Mouse (Mus musculus) neural tube, embryonic 11.5 days (tissue): ENCODE data around the gene ccdc198. TPM values are rescaled to one million over a fixed set of nuclear protein-coding genes. Genes with fewer than 3 reads are reported as not detected.
"Not testable (repeated sequence)": the region's sequence is repeated elsewhere in the genome, so short reads cannot be mapped to it uniquely, and the experiment has no call there.

Experiments used
- ATAC-seq: fragments of 200-750 bp; cut with Nextera tagmentation; 2 replicates; pipeline ENCODE4 v1.8.0; 2017; ENCODE audit warnings: moderate number of reproducible peaks, mild to moderate bottlenecking, moderate TSS enrichment, moderate library complexity; ENCODE audit not compliant: insufficient read depth, low FRiP score, low TSS enrichment
- DNase-seq: peaks from one replicate; pipeline ENCODE4 v3.0.0-alpha.2; 2015; ENCODE audit warnings: low spot score
- H3K27ac ChIP-seq: fragments of 300-500 bp; sonication (generic); 2 replicates; pipeline ENCODE4 v1.5.1; 2014; ENCODE audit warnings: low read depth, mild to moderate bottlenecking, low read length
- H3K27me3 ChIP-seq: fragments of 300-500 bp; sonication (generic); 2 replicates; pipeline ENCODE4 v1.6.1; 2014; ENCODE audit warnings: mild to moderate bottlenecking, low read length, mixed read lengths; ENCODE audit not compliant: control insufficient read depth, insufficient read depth
- H3K36me3 ChIP-seq: fragments of 300-500 bp; sonication (generic); 2 replicates; pipeline ENCODE4 v1.6.1; 2014; ENCODE audit warnings: mild to moderate bottlenecking, low read length, moderate library complexity, mixed read lengths; ENCODE audit not compliant: control insufficient read depth, insufficient read depth
- H3K4me1 ChIP-seq: fragments of 300-500 bp; sonication (generic); 2 replicates; pipeline ENCODE4 v1.6.1; 2014; ENCODE audit warnings: low read length, mixed read lengths; ENCODE audit not compliant: control insufficient read depth, insufficient read depth
- H3K4me2 ChIP-seq: fragments of 300-500 bp; sonication (generic); 2 replicates; pipeline ENCODE4 v1.6.1; 2014; ENCODE audit warnings: low read depth, mild to moderate bottlenecking, moderate library complexity
- H3K4me3 ChIP-seq: fragments of 300-500 bp; sonication (generic); 2 replicates; pipeline ENCODE4 v1.5.1; 2014; ENCODE audit warnings: low read depth, low read length
- H3K9ac ChIP-seq: fragments of 300-500 bp; sonication (generic); 2 replicates; pipeline ENCODE4 v1.6.1; 2014; ENCODE audit warnings: mild to moderate bottlenecking, low read length
- H3K9me3 ChIP-seq: fragments of 300-500 bp; sonication (generic); 2 replicates; pipeline ENCODE4 v1.6.1; 2016; ENCODE audit warnings: low read length; ENCODE audit not compliant: control insufficient read depth
- WGBS: fragments of 180-500 bp; shearing (Covaris S2); extraction: QIAGEN DNeasy Blood & Tissue Kit; methylation state at CpG from one replicate; pipeline ENCODE4 v1.1.7; 2014; 5-methylcytosine and 5-hydroxymethylcytosine counted together
- polyA plus RNA-seq: library from polyadenylated mRNA; unstranded; fragments of >200 nt; fragmentation: Nextera tagmentation; extraction: Ambion mirVana; gene quantifications from 2 replicates; pipeline ENCODE4 v1.2.1, GENCODE M21; 2014

Gene ccdc198
- polyA plus RNA-seq, 1 experiment from 2014 or later = 0.46 TPM

- Histone ChIP-seq H3K9ac (no peak overlapping the region), H3K4me2 (no peak overlapping the region), H3K4me1 (no peaks in the 10 kb centered on the region), H3K36me3 (no peaks in the 10 kb centered on the region), H3K27ac (no peak overlapping the region), H3K9me3 (no peaks in the 10 kb centered on the region), H3K4me3 (no peak overlapping the region), H3K27me3 (no peaks in the 10 kb centered on the region)
- ATAC-seq = no peak
- 89% methylated on average over 5 of the region's 5 CpGs for WGBS
- no peak for DNase-seq
Observed at GRCm38 (mm10) chr14:49265286-49266002, 20.2 kb upstream of the ccdc198 start.

DNA sequence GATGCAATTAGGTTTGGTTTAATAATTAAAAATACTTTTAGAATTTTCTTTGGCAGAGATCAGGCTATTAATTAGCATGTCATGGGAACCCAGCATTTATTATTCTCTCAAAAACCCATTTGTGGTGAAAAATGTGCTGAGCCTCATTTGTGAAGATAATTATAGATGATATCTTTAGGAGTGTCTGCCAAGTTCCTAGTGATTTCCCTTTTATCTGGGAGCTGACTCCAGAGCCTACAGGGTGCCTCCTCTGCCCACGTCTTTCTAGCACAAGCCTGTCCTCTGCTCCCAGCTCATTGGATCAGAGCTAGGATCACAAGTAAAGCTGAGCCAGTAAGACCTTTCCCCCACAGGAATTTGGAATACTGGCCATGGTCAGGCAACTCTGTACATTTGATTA lies 3.8 kb downstream of the ccdc198 start:
- ATAC-seq = no peak
- 21% methylated on average over 1 of the region's 1 CpGs for WGBS

DNA sequence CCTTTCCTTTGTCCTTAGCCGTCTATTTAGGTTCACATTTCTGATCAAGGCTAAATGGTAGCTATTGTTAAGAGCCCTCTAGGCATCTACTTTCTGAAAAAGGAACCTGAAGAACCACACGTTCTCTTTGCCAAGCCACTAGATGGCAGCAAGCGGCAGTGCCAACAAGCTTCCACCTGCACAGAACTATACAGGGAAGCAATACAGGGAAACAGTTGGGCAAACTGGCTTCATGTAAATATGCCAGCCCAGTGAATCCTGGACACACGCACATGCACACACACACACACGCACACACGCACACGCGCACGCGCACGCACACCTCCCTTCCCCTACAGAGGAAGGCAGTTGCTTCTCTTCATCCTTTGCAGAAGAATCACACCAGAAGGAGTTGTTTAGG lies 7.1 kb downstream of the ccdc198 start:
- no peak overlapping the region for H3K9ac ChIP-seq
- ATAC-seq (peak; percentile 45), DNase-seq (peak; percentile 54)
- H3K27me3 ChIP-seq = no peaks in the 10 kb centered on the region
- no peaks in the 10 kb centered on the region for H3K36me3 ChIP-seq
- no peaks in the 10 kb centered on the region for H3K4me1 ChIP-seq
- no peak overlapping the region for H3K4me3 ChIP-seq
- no peaks in the 10 kb centered on the region for H3K9me3 ChIP-seq
- no peak overlapping the region for H3K27ac ChIP-seq
- H3K4me2 ChIP-seq = no peak overlapping the region
- WGBS = 38% methylated on average over 11 of the region's 11 CpGs

More for the DNA sequence above, 3.8 kb downstream of the ccdc198 start:
- no peaks in the 10 kb centered on the region for H3K9me3 ChIP-seq
- H3K27ac ChIP-seq = no peak overlapping the region
- DNase-seq = no peak
- no peak overlapping the region for H3K4me3 ChIP-seq
- no peak overlapping the region for H3K4me2 ChIP-seq
- no peak overlapping the region for H3K9ac ChIP-seq
- H3K4me1 ChIP-seq = no peaks in the 10 kb centered on the region
- H3K36me3 ChIP-seq = no peaks in the 10 kb centered on the region
- no peaks in the 10 kb centered on the region for H3K27me3 ChIP-seq

DNA sequence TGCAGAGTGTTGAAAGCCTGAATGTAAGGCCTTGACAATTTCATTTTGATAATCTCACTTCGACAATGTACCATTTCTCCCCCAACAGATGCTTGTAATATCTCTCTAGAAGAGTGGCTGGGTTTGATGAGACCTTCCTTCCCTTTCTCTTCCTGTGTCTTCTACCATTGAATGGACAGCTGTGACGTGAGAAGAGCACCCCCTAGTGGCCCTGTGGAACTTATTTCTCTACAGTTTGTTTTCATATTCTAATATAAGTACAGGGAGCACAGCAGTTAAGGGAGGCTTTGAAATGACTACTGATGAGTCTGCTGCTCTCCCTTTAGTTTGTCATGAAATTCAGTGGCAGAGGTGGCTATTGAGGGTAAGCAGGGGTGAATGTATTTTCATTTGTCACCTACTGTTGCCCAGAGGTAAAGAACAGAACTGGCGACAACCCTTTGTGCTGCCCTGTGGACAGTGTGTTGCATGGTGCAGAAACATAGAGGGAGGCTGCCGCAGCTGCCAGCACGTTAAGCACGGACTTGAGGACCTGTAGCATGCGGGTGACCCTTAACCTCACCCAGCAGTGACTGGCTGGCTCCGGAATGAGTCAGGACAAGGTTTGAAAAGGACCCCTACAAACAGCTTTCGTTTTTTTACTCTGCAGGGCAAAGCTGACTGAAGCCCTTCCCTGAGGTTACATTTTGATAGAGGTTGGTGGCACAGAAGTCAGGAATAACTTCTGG lies 10.3 kb downstream of the ccdc198 start:
- Histone ChIP-seq H3K36me3 (no peaks in the 10 kb centered on the region), H3K4me1 (no peaks in the 10 kb centered on the region), H3K27me3 (no peaks in the 10 kb centered on the region), H3K9ac (no peak overlapping the region), H3K4me2 (no peak overlapping the region), H3K9me3 (no peaks in the 10 kb centered on the region), H3K27ac (no peak overlapping the region), H3K4me3 (no peak overlapping the region)
- peak; percentile 40 for DNase-seq
- 48% methylated on average over 9 of the region's 9 CpGs for WGBS
- no peak for ATAC-seq

DNA sequence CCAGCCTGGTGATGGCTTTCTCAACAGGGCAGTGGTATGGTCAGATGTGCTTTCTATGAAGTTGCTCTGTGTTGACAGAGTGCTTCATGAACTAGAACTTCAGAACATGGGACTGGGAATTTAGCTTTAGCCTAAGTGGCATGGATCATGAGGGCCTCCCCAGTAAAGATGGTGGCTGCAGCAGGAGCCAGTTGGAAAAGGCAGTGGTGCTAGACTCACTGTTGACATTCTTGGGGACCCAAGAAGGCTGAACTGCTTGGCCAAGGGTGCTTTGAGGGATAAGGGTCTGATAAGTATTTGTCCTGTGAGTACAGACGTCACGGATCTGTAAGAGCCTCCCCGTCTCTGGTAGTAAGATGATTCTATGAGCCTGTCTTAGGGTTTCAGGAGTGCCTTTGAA lies 13.4 kb downstream of the ccdc198 start:
- Histone ChIP-seq H3K4me1 (no peaks in the 10 kb centered on the region), H3K4me2 (no peak overlapping the region), H3K27me3 (no peaks in the 10 kb centered on the region), H3K4me3 (no peak overlapping the region), H3K36me3 (no peaks in the 10 kb centered on the region), H3K27ac (no peak overlapping the region), H3K9me3 (no peaks in the 10 kb centered on the region), H3K9ac (no peak overlapping the region)
- 92% methylated on average over 3 of the region's 3 CpGs for WGBS
- DNase-seq (no peak), ATAC-seq (no peak)

DNA sequence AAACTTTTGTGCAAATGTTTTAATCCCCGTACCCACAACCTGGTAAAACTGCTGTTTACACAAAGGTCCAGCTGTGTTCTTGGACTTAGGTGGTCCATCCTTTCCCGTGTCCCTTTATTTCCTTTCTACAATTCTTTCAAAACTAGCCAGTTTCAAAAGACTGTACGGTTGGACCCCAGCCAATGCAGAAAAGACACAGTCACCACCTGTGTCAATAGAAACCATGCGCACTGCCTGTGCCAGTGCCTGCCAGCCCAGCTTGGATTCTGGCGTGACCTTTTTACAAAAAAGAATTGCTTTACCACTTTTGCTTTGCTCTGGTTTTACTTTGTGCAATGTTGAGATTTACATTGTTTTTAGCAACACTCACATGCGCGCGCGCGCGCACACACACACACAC lies 18.3 kb downstream of the ccdc198 start:
- H3K4me2 ChIP-seq = no peak overlapping the region
- no peaks in the 10 kb centered on the region for H3K27me3 ChIP-seq
- no peaks in the 10 kb centered on the region for H3K36me3 ChIP-seq
- no peak overlapping the region for H3K27ac ChIP-seq
- no peak for ATAC-seq
- no peak for DNase-seq
- no peak overlapping the region for H3K9ac ChIP-seq
- H3K9me3 ChIP-seq = no peaks in the 10 kb centered on the region
- H3K4me3 ChIP-seq = no peak overlapping the region
- WGBS = 81% methylated on average over 11 of the region's 11 CpGs
- no peaks in the 10 kb centered on the region for H3K4me1 ChIP-seq

DNA sequence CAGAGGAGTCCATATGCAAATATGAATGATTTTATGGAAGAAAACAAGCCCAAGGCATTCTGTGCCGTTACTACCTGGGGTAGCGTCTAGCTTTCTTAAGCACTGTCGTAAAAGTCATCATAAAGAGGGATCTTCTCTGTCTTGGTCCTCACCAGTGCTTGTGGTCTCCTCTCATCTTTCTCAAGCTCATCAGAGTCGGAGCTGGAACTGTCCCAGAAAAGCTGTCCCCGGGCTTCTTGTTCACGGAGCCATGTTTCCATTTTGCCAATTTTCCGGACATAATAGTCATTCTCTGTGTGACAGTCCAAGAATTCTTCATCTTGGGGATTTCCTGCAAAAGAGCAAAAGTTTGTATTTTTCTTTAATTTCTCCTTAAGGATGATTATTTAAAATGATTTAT lies 18.8 kb downstream of the ccdc198 start:
- no peak overlapping the region for H3K4me3 ChIP-seq
- ATAC-seq = no peak
- no peaks in the 10 kb centered on the region for H3K4me1 ChIP-seq
- no peaks in the 10 kb centered on the region for H3K27me3 ChIP-seq
- no peak for DNase-seq
- H3K9ac ChIP-seq = no peak overlapping the region
- 81% methylated on average over 7 of the region's 7 CpGs for WGBS
- no peak overlapping the region for H3K27ac ChIP-seq
- H3K36me3 ChIP-seq = no peaks in the 10 kb centered on the region
- H3K9me3 ChIP-seq = no peaks in the 10 kb centered on the region
- no peak overlapping the region for H3K4me2 ChIP-seq

- DNase-seq (no peak), ATAC-seq (no peak)
- Histone ChIP-seq H3K4me3 (no peak overlapping the region), H3K27me3 (no peaks in the 10 kb centered on the region), H3K4me1 (no peaks in the 10 kb centered on the region), H3K9me3 (no peaks in the 10 kb centered on the region), H3K9ac (no peak overlapping the region), H3K27ac (no peak overlapping the region), H3K36me3 (no peaks in the 10 kb centered on the region), H3K4me2 (no peak overlapping the region)
- WGBS = 89% methylated on average over 2 of the region's 2 CpGs
Observed at GRCm38 (mm10) chr14:49221771-49222170, 23.5 kb downstream of the ccdc198 start.

GRCm38 (mm10) chr14:49219466-49220022 lies 25.7 kb downstream of the ccdc198 start:
- H3K4me2 ChIP-seq, H3K36me3 ChIP-seq, H3K27ac ChIP-seq, H3K4me3 ChIP-seq, H3K27me3 ChIP-seq, H3K9ac ChIP-seq, H3K4me1 ChIP-seq, ATAC-seq, DNase-seq, H3K9me3 ChIP-seq: not testable (repeated sequence)
- 89% methylated on average over 4 of the region's 4 CpGs for whole genome bisulfite sequencing
